Mouse (Mus musculus) urinary bladder, postnatal 4 days (tissue): ENCODE results near the gene Lrrk1.

Source experiments
- DNase-seq, 2 experiments: peaks; one replicate each; pipeline ENCODE4 v3.0.0; 2021 to 2022; ENCODE audit warnings: low spot score in 2 of 2

Lrrk1 gene

DNA sequence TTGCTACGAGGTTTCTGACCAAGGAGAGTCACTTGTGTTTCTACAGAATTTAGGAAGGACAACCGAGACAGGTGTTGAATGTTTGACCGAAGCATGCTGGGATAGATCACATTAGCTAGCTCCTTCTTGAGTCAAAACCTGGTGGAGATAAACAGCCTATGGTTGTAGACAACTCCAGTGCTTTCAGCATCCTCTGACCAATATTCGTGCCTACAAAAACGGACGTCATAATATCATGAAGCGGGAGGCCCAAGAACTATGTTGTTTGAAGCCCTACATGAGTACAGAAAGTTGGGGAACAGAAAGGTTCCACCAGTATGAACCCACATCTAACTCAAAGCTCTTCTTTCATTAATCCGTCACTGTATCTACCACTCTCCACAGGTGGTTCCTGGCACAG is 3.3 kb downstream of the Lrrk1 start:
- DNase-seq, result no peak

DNA sequence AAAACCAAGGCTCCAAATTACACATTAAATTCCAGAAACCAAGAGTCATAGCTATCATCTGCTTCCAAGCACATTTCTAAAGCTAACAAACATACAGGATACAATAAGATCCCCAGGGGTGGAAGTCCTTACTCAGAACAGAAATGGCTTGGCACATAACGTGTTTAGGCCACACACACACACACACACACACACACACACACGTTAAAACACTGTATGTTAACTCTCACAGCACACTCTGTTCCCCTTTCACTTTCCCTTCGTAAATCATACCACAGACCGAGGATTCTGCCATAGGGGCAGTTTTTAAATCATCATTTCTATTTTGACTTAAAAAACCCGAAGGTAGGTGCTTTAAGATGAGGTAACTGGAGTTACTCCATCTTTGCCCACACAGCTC is 3.9 kb downstream of the Lrrk1 start:
- no peak for DNase-seq

DNA sequence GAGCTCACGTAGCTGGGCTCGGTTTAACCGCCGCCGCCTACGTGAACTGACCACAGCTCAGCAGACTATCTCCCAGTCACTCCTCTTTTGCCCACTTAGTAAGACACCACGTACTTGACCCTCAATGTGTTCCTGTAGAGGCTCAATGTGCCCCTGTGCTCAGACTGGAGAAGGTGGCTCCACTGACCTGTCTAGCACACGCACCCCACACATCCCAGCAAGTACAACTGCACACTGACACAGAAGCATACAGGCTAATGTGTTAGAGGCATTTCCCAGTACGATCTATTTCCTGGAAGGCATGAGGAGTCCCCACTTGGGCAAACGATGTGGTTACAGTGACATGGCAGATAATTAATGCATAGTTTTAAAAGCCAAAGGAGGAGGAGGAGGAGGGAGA is 11.6 kb downstream of the Lrrk1 start:
- DNase-seq, result no peak

DNA sequence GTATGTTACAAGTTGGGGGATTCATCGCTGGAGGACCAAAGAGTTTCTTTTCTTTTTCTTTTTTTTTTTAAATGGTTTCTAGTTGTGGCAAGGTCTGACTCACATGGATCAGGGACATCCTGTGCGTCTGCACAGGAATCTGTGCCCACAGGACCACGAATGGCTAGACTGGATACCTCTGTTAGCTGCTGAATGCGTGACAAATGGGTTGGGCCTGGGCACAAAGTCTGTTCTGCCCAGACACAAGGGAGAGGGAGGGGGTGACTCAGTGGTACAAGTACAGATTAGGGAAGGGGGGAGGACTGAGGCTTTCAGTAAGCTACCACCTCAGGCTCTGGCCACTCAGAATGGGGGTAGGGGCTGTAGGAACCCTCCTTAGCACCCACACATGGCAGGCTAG is 12.4 kb downstream of the Lrrk1 start:
- no peak for DNase-seq

DNA sequence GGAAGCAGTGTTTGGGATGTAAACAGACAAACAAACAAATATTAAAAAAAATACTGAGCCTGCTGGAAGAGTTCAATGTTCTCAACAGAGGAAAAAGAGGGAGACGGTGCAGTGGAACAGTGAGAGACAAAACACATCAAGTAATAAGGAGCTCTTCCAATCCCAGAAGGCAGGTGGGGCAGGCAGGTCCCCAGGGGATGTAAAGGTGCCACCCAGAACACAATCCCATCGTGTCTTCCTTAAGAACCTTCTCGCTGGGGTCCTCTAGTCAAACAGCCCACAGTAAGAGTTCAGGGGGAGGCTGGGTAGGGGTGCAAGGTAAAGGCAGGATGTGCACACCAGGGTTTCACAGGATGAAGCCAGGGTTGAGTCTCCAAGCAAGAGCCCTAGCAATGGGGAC is 14.8 kb downstream of the Lrrk1 start:
- DNase-seq, result no peak

DNA sequence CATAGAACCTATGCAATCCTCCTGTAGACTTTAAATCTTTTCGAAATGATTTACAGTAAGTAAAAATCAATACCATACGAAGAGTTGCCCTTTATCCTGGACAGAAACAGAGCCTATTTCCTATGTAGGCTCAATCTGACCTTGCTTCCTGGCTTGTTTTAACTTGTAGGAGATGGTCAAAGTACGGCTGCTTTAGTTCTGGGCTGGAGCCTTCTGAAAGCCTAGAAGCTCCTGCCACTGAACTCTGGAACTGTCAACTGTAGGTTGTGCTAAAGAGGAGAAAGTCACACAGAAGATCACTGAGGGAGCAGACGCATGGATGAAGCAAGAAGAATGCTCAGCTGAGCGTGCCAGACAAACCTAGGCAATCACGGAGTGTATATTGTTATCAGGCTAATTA is 17.2 kb downstream of the Lrrk1 start:
- DNase-seq, result no peak

DNA sequence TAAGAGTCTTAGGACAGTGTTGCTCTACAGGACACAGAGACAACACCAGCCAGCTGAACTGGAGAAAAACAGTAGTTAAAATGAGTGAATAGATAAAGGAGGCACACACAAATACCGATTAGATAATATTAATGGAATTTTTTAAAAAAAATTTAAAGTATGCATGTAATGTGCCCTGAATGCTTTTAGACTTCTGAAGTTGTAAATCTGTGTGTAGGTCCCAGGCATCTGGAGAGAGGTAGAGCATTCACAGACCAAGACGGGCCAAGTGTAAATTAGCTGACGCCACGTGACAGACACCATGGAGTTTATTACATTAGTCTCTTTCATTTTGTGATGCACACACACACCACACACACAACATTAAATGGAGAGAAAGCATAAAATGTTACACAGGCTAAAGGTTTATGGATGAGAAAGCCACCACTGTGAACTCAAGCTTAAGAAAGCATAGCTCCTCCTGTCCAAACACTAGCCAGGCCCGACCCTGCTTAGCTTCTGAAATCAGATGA is 18.2 kb downstream of the Lrrk1 start:
- DNase-seq, result no peak

DNA sequence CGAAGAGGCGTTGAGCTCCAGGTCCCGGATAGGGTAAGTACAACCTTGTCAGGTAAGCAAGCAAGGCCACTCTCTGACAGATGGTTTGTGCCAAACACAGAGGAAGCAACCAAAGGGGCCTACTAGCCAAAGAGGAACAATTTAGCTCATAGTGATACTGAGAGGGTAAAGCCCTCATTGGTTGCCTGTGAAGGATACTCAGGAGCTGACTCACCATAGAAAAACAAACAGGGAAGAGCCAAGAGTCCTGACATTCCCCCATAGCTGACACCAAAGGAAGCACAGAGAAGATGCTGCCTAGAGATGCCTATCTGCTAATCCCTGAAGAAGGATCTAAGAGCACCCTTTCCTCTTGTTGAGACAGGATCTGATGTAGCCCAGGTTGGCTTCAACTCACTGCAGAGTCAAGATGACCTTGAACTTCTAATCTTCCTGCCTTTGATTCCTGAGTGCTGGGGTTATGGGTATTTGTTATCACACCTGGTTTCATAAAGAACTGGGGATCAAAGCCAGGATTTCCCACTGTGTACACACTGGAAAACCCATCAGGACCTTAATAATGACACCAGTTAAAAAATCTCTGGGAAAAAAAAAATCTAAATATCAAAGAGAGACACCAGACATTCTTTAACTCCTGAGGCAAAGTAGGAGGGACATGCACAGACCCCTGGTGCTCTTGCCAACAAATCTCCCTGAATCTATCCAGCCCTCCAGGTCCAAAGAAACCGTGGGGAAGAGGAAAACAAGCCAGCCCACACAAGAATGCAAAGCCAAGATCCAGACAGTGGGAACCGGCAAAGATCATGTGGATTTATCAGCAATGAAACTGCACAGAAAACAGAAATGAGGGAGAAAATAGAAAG is 18.8 kb downstream of the Lrrk1 start:
- no peak for DNase-seq

DNA sequence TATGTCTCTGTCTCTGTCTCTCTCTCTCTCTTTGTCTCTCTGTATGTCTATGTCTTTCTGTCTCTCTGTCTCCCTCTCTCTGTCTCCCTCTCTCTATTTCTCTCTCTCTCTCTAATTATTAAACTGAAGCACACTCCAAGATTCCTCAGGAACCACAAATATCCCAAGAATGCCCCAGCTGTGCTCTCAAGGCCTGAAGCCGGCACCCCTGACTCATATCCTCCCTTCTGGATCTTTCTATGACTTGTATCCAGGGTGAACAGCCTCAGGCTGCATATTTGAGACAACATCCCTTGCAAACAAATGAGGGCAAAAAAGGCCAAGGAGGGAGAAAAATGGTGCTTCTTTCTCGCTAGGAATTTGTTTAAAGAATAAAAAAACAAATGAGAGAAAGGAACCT is 22.2 kb downstream of the Lrrk1 start, which contains the start of gene Gm10974:
Gene Gm10974 (plus strand): TSS at position 2 of the 400 bp plus-strand sequence.
- no peak for DNase-seq

DNA sequence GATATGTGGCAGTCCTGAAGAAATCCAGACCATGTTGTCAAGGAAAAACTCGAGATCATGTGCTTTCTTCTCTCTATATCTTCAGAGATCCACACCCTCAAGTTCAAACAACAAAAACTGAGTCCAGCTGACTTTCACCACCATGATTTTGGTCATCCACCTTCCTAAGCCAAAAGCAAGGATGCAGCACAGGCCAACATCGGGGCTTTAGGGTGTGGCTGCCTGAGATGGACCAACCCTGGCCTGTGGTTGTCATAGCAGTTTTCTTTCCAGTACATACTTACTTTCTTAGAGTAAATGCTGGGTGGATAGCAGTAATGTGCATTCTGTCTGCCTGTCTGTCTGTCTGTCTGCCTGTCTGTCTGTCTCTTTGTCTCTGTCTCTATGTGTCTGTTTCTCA is 22.7 kb downstream of the Lrrk1 start:
- DNase-seq, result no peak

DNA sequence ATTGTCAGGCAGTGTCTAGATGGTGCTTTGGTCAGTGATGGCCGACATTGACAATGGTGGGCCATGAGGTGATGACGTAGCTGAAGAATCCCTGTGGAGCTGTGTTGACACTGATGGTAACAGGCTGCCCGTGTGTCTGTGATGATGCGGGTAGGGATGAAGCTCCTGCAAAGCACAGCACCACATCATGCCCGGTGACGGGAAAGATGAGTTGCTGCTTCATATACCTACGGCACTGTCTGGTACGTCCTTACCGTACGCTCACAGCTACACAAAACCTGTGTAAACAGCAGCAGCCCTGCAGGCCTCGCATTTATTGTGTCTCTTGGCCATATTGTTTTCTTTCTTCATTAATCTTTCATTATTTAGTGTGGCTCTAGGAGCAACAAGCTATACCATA is 23.7 kb downstream of the Lrrk1 start:
- no peak for DNase-seq

DNA sequence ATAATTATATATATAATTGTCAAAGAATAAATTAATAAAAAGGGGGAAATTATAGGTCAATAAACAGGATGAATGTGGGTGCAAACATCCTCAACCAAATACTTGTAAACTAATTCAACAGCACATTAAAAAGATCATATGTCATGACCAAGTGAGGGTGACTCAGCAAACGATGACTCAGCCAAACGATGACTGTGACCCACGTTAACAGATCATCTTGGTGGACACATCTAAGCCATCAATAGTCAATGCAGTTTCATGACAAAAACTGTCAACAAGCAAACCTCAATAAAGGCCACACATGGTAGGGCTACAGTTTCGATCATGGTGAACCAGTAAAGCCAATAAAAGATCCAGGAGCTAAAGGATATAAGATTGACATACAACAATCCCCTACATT is 29.1 kb downstream of the Lrrk1 start:
- DNase-seq, result no peak

DNA sequence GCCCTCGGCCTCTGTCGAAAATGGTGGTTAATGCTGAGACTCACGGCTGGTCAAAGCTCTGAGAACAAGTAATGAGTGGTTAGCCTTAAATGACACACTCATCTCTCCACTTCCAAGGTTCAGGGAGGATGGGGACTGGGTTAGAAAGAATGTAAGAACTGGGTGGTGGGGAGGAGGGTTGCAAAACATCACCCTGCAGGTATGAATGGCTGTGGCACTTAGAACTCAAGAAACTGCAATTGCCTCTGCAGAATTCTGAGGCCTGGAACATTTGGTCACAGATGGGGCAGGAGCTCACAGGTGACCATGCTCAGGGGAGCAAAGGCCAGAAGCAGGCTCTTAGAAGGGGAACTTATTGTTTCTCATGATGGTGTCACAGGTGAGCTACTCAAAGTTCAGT is 29.7 kb downstream of the Lrrk1 start:
- no peak for DNase-seq

DNA sequence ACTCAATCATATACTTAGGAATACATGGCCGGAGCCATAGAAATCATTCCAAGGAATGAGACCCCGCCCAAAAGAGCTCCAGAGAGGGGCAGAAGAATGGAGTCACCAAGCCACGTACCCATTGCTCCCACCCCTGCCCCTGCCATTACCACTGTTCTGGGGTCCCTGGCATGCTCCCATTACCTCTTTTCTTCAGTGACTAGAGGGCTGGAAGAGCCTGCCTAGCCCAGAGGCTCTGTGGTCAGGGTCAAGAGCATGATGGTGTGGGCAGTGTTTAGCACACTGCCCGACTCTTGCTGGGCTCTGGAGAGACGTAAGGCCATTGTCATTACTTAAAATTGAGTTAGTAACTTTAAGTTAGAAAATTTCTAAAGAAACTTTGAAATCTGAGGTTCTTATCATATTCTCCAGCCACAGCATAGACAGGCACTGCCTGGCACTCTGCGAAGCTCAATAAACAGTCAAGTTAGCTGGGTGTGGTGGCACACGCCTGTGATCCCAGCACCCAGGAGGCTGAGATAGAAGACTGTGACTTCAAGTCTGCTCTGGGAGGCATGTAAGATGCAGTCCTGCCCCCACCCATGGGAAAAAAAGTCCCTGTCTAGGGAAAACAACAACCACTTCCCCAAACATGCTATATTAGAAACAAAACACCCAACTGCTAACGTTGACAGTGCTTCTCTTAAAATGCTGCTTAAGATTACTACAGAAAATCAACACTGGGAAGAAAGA is 32.2 kb downstream of the Lrrk1 start:
- DNase-seq, result no peak

DNA sequence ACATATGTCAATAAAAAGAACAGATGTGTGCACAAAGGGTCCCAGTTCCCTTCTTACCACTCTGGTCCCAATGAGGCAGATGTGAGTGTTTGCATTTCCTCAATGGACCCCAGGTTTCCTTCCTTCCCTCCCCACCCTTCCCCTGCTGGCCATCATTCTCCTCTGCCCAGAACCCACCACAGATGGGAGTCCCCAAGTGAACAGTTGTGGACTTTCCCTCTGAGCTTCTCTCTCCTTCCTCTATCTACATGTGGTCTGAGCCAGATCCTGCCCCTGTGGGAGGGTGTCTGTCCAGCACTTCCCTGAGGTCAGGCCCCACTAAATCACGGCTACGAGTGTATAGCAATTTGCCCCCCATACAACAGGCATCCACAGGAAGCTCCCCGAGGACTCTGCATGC is 33.2 kb downstream of the Lrrk1 start:
- no peak for DNase-seq

DNA sequence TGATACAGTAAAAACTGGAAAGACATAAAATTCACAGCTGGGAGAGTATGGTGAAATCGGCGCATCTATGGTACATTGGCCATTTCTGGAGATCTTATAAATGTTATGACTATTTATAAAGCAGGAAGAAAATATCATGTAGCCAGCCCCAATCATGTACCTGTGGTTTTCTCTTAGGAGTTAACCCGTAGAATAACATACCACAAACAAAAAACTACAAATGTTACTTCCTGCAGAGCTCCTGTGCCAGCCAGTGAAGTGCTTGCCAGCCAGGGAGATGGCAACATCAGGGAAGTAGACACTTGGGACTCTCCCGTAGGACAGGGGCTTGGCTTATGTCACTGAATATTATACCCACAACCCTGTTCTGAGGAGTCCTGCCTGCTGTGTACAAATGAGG is 37.1 kb downstream of the Lrrk1 start:
- no peak for DNase-seq

DNA sequence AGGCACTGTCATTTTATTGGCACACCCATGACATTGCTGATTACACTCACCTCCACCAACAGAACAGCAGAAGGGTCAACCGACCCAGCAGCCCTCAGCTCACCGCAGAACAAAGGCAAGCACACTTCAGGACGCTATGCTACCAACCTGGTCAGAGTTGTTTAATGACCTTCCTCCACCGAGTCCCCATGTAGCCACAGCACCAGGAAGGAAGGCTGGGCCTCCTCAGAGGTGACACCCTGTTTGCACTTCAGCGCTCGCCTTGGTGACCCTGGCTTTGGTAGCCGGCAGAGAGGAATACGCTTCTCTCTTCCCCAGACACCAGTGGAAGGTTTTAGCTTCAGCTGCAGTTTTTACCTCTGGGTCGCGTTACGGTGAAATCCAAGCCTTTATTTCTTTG is 38.5 kb downstream of the Lrrk1 start:
- no peak for DNase-seq

DNA sequence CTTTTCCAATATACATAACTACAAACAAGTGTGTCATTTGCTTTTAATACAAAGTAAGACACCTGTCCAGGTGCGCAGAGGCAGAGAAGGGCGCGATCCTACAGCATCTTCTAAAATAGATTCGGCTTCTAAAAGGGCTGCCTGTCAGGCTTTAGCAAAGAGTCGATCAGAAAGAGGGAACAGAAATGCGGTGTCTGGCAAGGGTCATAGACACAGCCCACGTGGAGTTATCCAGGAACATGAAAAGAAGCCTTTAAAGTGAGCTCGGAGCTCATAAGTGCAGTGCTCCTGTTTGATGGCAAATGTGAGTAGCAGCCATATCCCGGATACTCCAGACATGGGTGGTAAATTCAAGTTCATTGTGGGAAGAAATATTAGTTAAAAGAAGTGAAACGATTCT is 39.6 kb downstream of the Lrrk1 start:
- DNase-seq, result no peak

DNA sequence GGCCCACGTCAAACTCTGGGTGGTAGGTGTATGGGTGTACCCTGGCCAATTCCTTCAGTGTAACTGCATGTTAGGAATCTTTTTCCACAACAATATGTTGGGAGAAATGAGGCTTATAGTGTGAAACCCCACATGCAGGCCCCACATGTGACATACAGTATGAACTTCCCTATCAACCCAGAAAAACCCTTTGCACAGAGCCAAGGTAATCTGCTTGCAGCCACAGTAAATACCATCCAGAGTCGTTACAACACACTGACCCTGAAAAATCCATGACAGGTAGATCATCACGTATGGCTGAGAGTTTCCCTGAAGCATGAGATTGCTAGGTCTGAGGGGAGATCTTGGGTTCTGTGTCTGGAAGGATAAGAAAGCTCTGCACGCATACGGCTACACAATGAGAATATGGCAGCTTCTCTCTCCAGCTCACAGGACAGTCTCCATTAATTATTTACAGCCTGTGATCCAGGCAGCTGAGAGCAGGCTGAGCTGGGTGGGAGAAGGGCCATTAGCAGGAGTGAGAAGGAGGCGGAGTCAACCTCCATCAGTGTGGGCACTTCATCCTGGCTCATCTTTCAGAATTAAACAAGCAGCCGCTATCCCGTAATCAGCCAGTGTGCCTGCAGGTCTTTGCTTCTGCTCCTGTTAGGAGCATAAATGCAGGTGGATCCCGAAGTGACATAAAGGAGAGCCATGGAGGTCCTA is 41.0 kb downstream of the Lrrk1 start:
- no peak for DNase-seq

DNA sequence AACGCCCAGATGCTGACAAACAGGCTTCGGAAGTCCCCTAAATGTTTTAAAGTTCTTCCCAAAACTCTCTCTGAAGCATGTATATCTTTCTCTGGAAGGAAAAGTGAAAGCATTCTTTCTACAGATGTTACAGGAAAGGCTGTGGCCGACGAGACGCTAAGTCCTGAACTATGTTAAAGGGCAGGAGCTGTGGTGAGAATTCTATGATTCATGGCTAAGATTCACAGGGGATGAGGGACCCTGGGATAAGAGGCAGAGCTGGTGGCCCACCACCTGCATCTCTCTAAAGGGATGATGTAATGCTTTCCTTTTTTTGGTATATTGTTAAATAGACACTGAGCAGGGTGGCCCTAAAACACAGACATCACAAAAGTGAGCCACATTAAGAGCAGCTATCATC is 44.8 kb downstream of the Lrrk1 start:
- DNase-seq, result no peak

DNA sequence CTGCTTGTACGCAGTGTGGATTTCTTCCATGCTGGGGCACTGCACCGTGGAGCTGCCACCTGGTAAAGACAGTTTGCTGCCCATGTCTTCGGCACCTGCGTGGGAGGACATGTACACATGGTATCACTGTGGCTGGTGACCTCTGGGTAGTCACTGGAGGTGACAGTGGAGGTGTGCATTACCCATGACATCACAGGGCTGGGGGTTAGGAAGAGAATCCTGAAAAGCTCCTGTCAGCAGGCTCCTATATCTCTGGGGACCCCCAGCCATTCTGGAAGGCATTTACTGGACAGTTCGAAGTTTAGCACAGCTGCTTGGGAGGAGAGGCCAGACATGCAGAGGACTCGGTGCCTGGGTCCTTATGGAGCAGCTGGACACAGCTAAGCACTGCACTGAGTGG is 45.3 kb downstream of the Lrrk1 start:
- DNase-seq, result no peak

DNA sequence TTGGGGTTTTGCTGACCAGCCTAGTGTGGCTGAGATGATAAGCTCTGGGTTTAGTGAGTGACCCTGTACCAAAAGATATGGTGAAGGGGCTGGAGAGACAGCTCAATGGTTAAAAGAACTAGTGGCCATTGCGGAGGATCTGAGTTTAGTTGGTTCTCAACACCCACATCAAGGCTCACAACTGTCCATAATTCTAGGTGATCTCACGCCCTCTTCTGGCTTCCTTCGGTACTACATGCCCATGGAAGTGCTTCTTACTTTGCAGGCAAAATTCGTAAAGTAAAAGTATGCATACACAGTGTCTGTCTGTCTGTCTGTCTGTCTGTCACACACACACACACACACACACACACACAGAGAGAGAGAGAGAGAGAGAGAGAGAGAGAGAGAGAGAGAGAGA is 45.8 kb downstream of the Lrrk1 start:
- peak; percentile 36 to 67 for DNase-seq
